Mouse (Mus musculus): ENCODE results near the gene Gm42421.

DNA sequence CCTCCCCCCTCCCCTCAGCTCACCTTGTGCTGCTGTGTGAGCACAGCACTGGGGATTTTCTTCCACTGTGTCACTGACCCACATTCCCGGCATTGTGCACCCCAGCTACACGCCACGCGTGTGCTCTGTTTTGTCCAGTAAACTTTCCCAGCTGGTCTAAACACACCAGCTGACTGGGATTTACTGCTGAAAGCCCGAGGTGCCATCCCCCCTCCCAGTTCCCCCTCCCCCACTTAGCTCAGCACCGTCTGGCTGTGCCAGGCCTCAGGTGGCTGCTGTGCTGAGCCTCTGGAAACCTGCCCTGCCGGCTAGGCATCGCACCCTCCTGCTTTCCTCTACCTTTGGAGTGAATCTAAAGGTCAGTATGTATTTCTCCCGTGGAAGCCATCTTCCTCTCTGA, 52.9 kb downstream of the Gm42421 start:
- TF ChIP-seq CTCF (IDR thresholded peaks at IDR 0.05; ENCODE audit: borderline replicate concordance, insufficient read depth, low read length): no peak
- no peak for TF ChIP-seq POLR2A (IDR thresholded peaks at IDR 0.05; ENCODE audit: low read depth, low read length)
